Mouse (Mus musculus) G1E (cell line): ENCODE measurements around the gene Gm32742. TPM values are rescaled to one million over a fixed set of nuclear protein-coding genes. Genes with fewer than 3 reads are reported as not detected.

ENCODE experiments used
- ATAC-seq: 2 replicates; pipeline ENCODE4 v1.8.0; 2016; ENCODE audit warnings: mild to moderate bottlenecking; ENCODE audit not compliant: insufficient number of reproducible peaks, poor library complexity, low FRiP score, severe bottlenecking; ENCODE audit errors: extremely low read depth
- DNase-seq: peaks from one replicate; pipeline ENCODE4 v3.0.0; 2012; ENCODE audit warnings: low spot score
- H3K27me3 ChIP-seq: 2 replicates; pipeline ENCODE4 v1.6.1; 2012; ENCODE audit warnings: mild to moderate bottlenecking, low read length, inconsistent platforms; ENCODE audit not compliant: insufficient read depth
- H3K36me3 ChIP-seq: replicated peaks from 2 replicates; pipeline ENCODE3; 2012; ENCODE audit warnings: mild to moderate bottlenecking, inconsistent platforms
- H3K4me1 ChIP-seq: 2 replicates; pipeline ENCODE4 v1.6.1; 2012; ENCODE audit warnings: low read depth, low read length, inconsistent platforms, mixed read lengths; ENCODE audit not compliant: insufficient read depth
- H3K4me3 ChIP-seq: 2 replicates; pipeline ENCODE4 v1.5.1; 2012; ENCODE audit warnings: low read depth, mild to moderate bottlenecking, inconsistent platforms, low read length, moderate library complexity, mixed read lengths
- H3K9me3 ChIP-seq: replicated peaks from 2 replicates; pipeline ENCODE4 v1.6.1; 2012; ENCODE audit warnings: inconsistent platforms
- CTCF ChIP-seq: IDR thresholded peaks from 2 replicates; pipeline ENCODE4 v1.5.1; 2012; ENCODE audit warnings: low read depth, low read length, inconsistent platforms, mixed read lengths
- GATA1 ChIP-seq: IDR thresholded peaks from 2 replicates; pipeline ENCODE4 v1.6.1; 2012; ENCODE audit warnings: borderline replicate concordance, low read length, inconsistent platforms, mixed read lengths
- GATA2 ChIP-seq: IDR thresholded peaks from 2 replicates; pipeline ENCODE4 v1.6.1; 2012; ENCODE audit warnings: low read depth, low read length, inconsistent platforms, borderline replicate concordance
- POLR2AphosphoS5 ChIP-seq: IDR thresholded peaks from 2 replicates; pipeline ENCODE4 v1.6.1; 2012; ENCODE audit warnings: low read depth, low read length, inconsistent platforms; ENCODE audit not compliant: insufficient replicate concordance
- TAL1 ChIP-seq: conservative IDR thresholded peaks from 2 replicates; pipeline ENCODE4 v1.6.1; 2012; ENCODE audit warnings: low read depth, low read length, inconsistent platforms, mixed read lengths
- polyA plus RNA-seq: library from polyadenylated mRNA; stranded (reverse); fragments of >175 nt; gene quantifications from 2 replicates; pipeline ENCODE4 v1.2.3, GENCODE M21; 2012
- total RNA-seq, 2 experiments: library from RNA; stranded (forward) in 1 of 2; stranded (reverse) in 1 of 2; fragments of 200-1000 nt in 1 of 2; fragments of >200 nt in 1 of 2; fragmentation: Nextera tagmentation in 1 of 2; gene quantifications; 2 replicates each; pipeline ENCODE4 v1.2.3; 2014 to 2017

The Gm32742 gene
- total and polyA plus RNA-seq, 3 experiments, result 0.11 to 0.15 (median 0.13) TPM

- Histone ChIP-seq H3K4me1 (peaks cover 53% of the 10 kb centered on the region), H3K36me3 (no peaks in the 10 kb centered on the region), H3K4me3 (no peak overlapping the region; the same call in 1 of the 2 replicates), H3K9me3 (no peaks in the 10 kb centered on the region), H3K27me3 (no peaks in the 10 kb centered on the region)
- peak; percentile 27 for DNase-seq
- peak; percentile 88 for ATAC-seq
- TF ChIP-seq POLR2AphosphoS5 (no peak), TAL1 (peak; percentile 93)
Observed at GRCm38 (mm10) chr9:51093697-51094096, 71.6 kb downstream of the Gm32742 start.

GRCm38 (mm10) chr9:51081614-51082013, 83.7 kb downstream of the Gm32742 start:
- Histone ChIP-seq H3K4me1 (peaks cover 21% of the 10 kb centered on the region), H3K36me3 (no peaks in the 10 kb centered on the region), H3K4me3 (no peak overlapping the region), H3K9me3 (no peaks in the 10 kb centered on the region), H3K27me3 (peaks cover 11% of the 10 kb centered on the region)
- no peak for ATAC-seq
- DNase-seq, result no peak
- TF ChIP-seq GATA2 (no peak), GATA1 (no peak), POLR2AphosphoS5 (no peak), CTCF (no peak), TAL1 (no peak)

Other genes starting within 250 kb of the Gm32742 start
- gene Sik2, start 156.4 kb downstream of the Gm32742 start, total RNA-seq (2014; fragmentation: Nextera tagmentation), result 71.8 and 72.8 TPM in 2 replicates
- gene Sik2, start 156.4 kb downstream of the Gm32742 start, total RNA-seq (2017), result 15.2 and 18.7 TPM in 2 replicates
- gene Sik2, start 156.4 kb downstream of the Gm32742 start, polyA plus RNA-seq, result 21.1 and 22.4 TPM in 2 replicates
- not detected in 2 replicates for gene Btg4, start 104.6 kb downstream of the Gm32742 start, total RNA-seq (2014; fragmentation: Nextera tagmentation)
- not detected in 2 replicates for gene Btg4, start 104.6 kb downstream of the Gm32742 start, total RNA-seq (2017)
- gene Btg4, start 104.6 kb downstream of the Gm32742 start, polyA plus RNA-seq, result not detected in 2 replicates
- 24.7 and 25.3 TPM in 2 replicates for gene Layn, start 88.4 kb downstream of the Gm32742 start, total RNA-seq (2014; fragmentation: Nextera tagmentation)
- 48.8 and 61.6 TPM in 2 replicates for gene Layn, start 88.4 kb downstream of the Gm32742 start, total RNA-seq (2017)
- gene Layn, start 88.4 kb downstream of the Gm32742 start, polyA plus RNA-seq, result 5.3 and 5.7 TPM in 2 replicates
- 1.6 and 1.8 TPM in 2 replicates for gene 4833427G06Rik, start 63.4 kb downstream of the Gm32742 start, total RNA-seq (2014; fragmentation: Nextera tagmentation)
- gene 4833427G06Rik, start 63.4 kb downstream of the Gm32742 start, total RNA-seq (2017), result 0.66 TPM in 1 of 2 replicates, not detected in the other
- 0.09 and 0.11 TPM in 2 replicates for gene 4833427G06Rik, start 63.4 kb downstream of the Gm32742 start, polyA plus RNA-seq
- gene Pou2af1, start 48.2 kb upstream of the Gm32742 start, total RNA-seq (2014; fragmentation: Nextera tagmentation), result not detected in 2 replicates
- gene Pou2af1, start 48.2 kb upstream of the Gm32742 start, total RNA-seq (2017), result 0.11 TPM in 1 of 2 replicates, not detected in the other
- gene Pou2af1, start 48.2 kb upstream of the Gm32742 start, polyA plus RNA-seq, result not detected in 2 replicates
- gene Colca2, start 113.1 kb upstream of the Gm32742 start, total RNA-seq (2014; fragmentation: Nextera tagmentation), result not detected in 2 replicates
- 0.11 TPM in 1 of 2 replicates, not detected in the other for gene Colca2, start 113.1 kb upstream of the Gm32742 start, total RNA-seq (2017)
- gene Colca2, start 113.1 kb upstream of the Gm32742 start, polyA plus RNA-seq, result not detected in 2 replicates
- gene 1810046K07Rik, start 163.4 kb upstream of the Gm32742 start, total RNA-seq (2014; fragmentation: Nextera tagmentation), result not detected in 2 replicates
- not detected in 2 replicates for gene 1810046K07Rik, start 163.4 kb upstream of the Gm32742 start, total RNA-seq (2017)
- gene 1810046K07Rik, start 163.4 kb upstream of the Gm32742 start, polyA plus RNA-seq, result not detected in 2 replicates